Mouse (Mus musculus): Measurements from ENCODE around the gene Slc25a23. TPM values are rescaled to one million over a fixed set of nuclear protein-coding genes. Genes with fewer than 3 reads are reported as not detected.

Slc25a23 gene
- polyA plus RNA-seq, 1 experiment, result 8.8 TPM

DNA sequence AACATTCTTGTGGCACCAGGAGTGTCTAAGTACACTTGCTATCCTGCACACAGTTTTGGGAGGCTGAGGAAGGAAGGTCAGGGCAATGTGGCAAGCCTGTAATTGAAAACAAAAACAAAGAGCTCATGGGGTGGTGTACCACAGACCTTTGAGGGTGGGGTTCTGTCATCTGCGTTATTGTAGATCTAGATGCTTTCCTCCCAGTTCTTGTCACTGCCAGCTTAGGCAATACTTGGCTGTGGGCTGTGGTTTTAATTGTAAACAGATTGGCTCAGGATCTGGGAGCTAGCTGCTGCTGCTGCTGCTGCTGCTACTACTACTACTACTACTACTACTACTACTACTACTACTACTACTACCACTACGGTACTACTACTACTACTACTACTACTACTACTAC lies 42.6 kb upstream of the Slc25a23 start:
- no peaks in the 10 kb centered on the region for H3K36me3 ChIP-seq (ENCODE audit: control insufficient read depth, insufficient read depth, low read length)
- no peak overlapping the region for H3K27ac ChIP-seq (ENCODE audit: control insufficient read depth, insufficient read depth, low read depth, low read length)
- H3K4me1 ChIP-seq (ENCODE audit: control insufficient read depth, insufficient read depth, low read length), result peaks cover 9% of the 10 kb centered on the region
- H3K27me3 ChIP-seq (ENCODE audit: control insufficient read depth, insufficient read depth, low read length), result no peaks in the 10 kb centered on the region
- H3K4me3 ChIP-seq (ENCODE audit: control insufficient read depth, low read depth, low read length), result no peak overlapping the region
- TF ChIP-seq POLR2A (IDR thresholded peaks at IDR 0.05; ENCODE audit: control insufficient read depth, low read depth, low read length) (no peak), CTCF (IDR thresholded peaks at IDR 0.05; ENCODE audit: control insufficient read depth, insufficient read depth, insufficient replicate concordance, low read depth, low read length) (no peak)

DNA sequence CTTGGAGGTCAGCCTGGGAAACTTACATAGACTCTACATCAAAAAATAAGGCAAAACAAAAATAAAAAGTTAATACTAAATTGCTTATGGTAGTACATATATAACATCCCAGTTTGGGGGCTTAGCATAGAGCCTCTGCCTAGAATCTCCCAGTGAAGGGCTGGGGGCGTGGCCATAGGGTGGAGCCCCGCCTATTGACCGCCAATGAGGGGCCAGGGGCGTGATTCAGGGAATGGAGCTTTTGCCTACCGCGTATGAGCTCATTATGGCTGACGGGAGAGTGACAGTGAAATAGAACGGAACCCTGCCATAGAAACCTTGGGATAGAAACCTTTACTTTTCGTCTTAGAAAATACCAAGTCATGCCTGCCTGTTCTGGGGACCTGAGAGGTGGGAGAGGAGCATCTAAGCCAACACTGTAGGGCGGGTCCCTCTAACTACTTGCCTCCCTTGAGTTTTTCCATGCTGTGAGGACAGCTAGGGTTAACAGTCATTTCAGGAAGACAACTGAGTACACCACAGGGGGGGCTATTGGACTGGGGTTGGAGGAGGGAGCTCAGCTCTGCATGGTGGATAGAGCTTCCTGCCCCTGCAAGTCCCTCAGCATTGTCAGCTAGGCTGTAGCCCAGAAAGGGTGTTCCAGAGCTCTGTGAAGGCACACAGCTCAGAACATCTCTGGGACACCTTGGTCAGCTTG lies 40.1 kb upstream of the Slc25a23 start:
- H3K27me3 ChIP-seq (ENCODE audit: control insufficient read depth, insufficient read depth, low read length), result no peaks in the 10 kb centered on the region
- H3K4me3 ChIP-seq (ENCODE audit: control insufficient read depth, low read depth, low read length), result no peak overlapping the region
- H3K27ac ChIP-seq (ENCODE audit: control insufficient read depth, insufficient read depth, low read depth, low read length), result no peak overlapping the region

DNA sequence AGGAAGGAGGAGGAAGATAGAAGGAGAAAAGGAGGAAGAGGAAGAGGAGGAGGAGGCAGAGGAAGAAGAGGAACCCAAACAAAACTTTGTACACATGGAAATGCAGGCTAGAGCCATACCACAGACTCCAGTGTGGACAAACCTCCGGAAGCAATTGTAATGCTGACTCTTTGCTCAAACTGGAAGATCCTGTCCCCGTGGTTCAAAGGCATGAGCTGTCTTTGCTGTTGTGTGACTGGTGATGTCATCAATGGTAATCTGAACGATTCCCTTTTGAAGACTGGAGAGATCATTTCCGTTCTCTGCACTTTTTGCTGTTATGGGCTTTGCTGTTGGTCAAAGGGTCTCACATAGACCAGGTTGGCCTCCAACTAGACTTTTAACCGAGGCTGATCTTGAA lies 38.7 kb upstream of the Slc25a23 start:
- H3K27ac ChIP-seq (ENCODE audit: control insufficient read depth, insufficient read depth, low read depth, low read length), result no peak overlapping the region
- H3K27me3 ChIP-seq (ENCODE audit: control insufficient read depth, insufficient read depth, low read length), result no peaks in the 10 kb centered on the region
- no peak for TF ChIP-seq POLR2A (IDR thresholded peaks at IDR 0.05; ENCODE audit: control insufficient read depth, low read depth, low read length)
- TF ChIP-seq CTCF (IDR thresholded peaks at IDR 0.05; ENCODE audit: control insufficient read depth, insufficient read depth, insufficient replicate concordance, low read depth, low read length), result no peak
- H3K36me3 ChIP-seq (ENCODE audit: control insufficient read depth, insufficient read depth, low read length), result no peaks in the 10 kb centered on the region
- no peak overlapping the region for H3K4me3 ChIP-seq (ENCODE audit: control insufficient read depth, low read depth, low read length)
- peaks cover 7% of the 10 kb centered on the region for H3K4me1 ChIP-seq (ENCODE audit: control insufficient read depth, insufficient read depth, low read length)

More for the DNA sequence above, 40.1 kb upstream of the Slc25a23 start:
- TF ChIP-seq POLR2A (IDR thresholded peaks at IDR 0.05; ENCODE audit: control insufficient read depth, low read depth, low read length), result no peak
- TF ChIP-seq CTCF (IDR thresholded peaks at IDR 0.05; ENCODE audit: control insufficient read depth, insufficient read depth, insufficient replicate concordance, low read depth, low read length), result no peak
- Histone ChIP-seq H3K36me3 (ENCODE audit: control insufficient read depth, insufficient read depth, low read length) (no peaks in the 10 kb centered on the region), H3K4me1 (ENCODE audit: control insufficient read depth, insufficient read depth, low read length) (peaks cover 7% of the 10 kb centered on the region)

DNA sequence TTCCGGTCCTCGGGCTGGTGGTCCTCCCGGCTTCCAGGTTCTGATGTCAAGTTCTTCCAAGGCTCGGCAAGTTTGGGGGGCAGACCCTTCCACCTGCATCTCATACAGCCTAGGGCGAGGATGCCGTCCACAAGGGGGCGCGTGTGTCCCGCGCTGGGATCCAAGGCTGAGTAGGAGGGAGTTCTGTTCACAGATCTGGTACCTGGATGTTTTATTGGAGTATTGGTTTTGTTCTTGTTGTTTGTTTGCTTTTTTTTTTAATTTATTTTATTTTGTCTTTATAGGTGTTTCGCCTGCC lies 36.9 kb upstream of the Slc25a23 start:
- H3K27me3 ChIP-seq (ENCODE audit: control insufficient read depth, insufficient read depth, low read length), result no peaks in the 10 kb centered on the region
- peaks cover 7% of the 10 kb centered on the region for H3K4me1 ChIP-seq (ENCODE audit: control insufficient read depth, insufficient read depth, low read length)
- peak overlapping the region; percentile 6; the same call in 1 of the 2 replicates for H3K4me3 ChIP-seq (ENCODE audit: control insufficient read depth, low read depth, low read length)
- TF ChIP-seq POLR2A (IDR thresholded peaks at IDR 0.05; ENCODE audit: control insufficient read depth, low read depth, low read length) (no peak), CTCF (IDR thresholded peaks at IDR 0.05; ENCODE audit: control insufficient read depth, insufficient read depth, insufficient replicate concordance, low read depth, low read length) (peak; percentile 76)
- no peak overlapping the region for H3K27ac ChIP-seq (ENCODE audit: control insufficient read depth, insufficient read depth, low read depth, low read length)
- no peaks in the 10 kb centered on the region for H3K36me3 ChIP-seq (ENCODE audit: control insufficient read depth, insufficient read depth, low read length)

DNA sequence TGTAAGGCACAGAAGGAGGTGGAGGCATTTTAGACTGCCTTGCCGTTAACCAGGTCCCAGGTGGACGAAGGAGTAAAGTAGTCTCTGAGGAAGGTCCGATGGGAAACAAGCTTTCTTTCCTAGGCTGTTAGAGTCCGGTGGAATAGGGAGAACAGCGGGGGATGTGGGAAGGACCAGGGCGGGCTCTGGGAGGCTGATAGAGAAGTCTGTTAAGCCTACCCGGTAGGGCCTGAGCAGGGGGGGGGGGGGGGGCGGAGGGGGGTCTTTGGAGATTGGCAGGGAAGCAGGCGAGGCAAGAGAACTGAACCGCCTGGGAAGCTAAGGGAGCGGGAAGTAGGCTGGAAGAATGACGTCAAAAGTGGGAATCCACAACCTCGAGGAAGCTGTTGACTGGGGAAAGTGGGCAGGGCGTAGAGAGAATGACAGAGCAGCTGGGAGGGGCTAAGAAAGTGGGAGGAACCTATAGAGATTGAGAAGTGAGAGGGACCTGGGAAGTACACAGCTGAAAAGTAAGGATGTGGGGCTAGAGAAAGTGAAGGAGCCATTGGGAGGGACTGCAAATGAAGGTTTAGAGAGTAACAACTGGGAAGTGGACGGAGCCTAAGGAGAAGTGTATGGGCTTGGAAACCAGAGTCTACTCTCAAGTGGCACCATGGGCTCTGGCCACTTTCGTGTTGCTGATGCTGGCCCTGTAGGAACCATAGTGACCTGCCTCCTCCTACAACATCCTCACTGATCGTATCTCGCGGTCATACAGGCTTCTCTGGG lies 36.4 kb upstream of the Slc25a23 start:
- Histone ChIP-seq H3K36me3 (ENCODE audit: control insufficient read depth, insufficient read depth, low read length) (no peaks in the 10 kb centered on the region), H3K4me3 (ENCODE audit: control insufficient read depth, low read depth, low read length) (peak overlapping the region; percentile 6; the same call in 1 of the 2 replicates), H3K4me1 (ENCODE audit: control insufficient read depth, insufficient read depth, low read length) (peaks cover 7% of the 10 kb centered on the region), H3K27ac (ENCODE audit: control insufficient read depth, insufficient read depth, low read depth, low read length) (no peak overlapping the region), H3K27me3 (ENCODE audit: control insufficient read depth, insufficient read depth, low read length) (no peaks in the 10 kb centered on the region)
- TF ChIP-seq POLR2A (IDR thresholded peaks at IDR 0.05; ENCODE audit: control insufficient read depth, low read depth, low read length), result no peak
- no peak for TF ChIP-seq CTCF (IDR thresholded peaks at IDR 0.05; ENCODE audit: control insufficient read depth, insufficient read depth, insufficient replicate concordance, low read depth, low read length)

DNA sequence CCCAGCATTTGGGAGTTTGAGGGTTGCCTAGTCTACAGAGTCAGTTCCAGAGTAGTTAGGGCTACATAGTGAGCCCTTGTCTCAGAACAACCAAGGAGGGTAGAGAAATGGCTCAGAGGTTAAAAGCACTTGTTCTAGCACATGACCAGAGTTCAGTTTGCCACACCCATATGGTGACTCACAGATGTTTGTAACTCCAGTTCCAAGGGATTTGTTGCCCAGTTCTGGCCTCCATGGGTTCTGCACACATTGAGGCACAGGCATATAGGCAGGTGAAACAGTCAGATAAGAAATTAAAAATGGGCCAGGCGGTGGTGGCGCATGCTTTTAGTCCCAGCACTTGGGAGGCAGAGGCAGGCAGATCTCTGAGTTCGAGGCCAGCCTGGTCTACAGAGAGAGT lies 34.6 kb upstream of the Slc25a23 start:
- peaks cover 4% of the 10 kb centered on the region; the same call in 1 of the 2 replicates for H3K4me1 ChIP-seq (ENCODE audit: control insufficient read depth, insufficient read depth, low read length)
- no peak for TF ChIP-seq CTCF (IDR thresholded peaks at IDR 0.05; ENCODE audit: control insufficient read depth, insufficient read depth, insufficient replicate concordance, low read depth, low read length)
- no peaks in the 10 kb centered on the region for H3K36me3 ChIP-seq (ENCODE audit: control insufficient read depth, insufficient read depth, low read length)
- H3K27ac ChIP-seq (ENCODE audit: control insufficient read depth, insufficient read depth, low read depth, low read length), result no peak overlapping the region
- no peaks in the 10 kb centered on the region for H3K27me3 ChIP-seq (ENCODE audit: control insufficient read depth, insufficient read depth, low read length)
- H3K4me3 ChIP-seq (ENCODE audit: control insufficient read depth, low read depth, low read length), result no peak overlapping the region

DNA sequence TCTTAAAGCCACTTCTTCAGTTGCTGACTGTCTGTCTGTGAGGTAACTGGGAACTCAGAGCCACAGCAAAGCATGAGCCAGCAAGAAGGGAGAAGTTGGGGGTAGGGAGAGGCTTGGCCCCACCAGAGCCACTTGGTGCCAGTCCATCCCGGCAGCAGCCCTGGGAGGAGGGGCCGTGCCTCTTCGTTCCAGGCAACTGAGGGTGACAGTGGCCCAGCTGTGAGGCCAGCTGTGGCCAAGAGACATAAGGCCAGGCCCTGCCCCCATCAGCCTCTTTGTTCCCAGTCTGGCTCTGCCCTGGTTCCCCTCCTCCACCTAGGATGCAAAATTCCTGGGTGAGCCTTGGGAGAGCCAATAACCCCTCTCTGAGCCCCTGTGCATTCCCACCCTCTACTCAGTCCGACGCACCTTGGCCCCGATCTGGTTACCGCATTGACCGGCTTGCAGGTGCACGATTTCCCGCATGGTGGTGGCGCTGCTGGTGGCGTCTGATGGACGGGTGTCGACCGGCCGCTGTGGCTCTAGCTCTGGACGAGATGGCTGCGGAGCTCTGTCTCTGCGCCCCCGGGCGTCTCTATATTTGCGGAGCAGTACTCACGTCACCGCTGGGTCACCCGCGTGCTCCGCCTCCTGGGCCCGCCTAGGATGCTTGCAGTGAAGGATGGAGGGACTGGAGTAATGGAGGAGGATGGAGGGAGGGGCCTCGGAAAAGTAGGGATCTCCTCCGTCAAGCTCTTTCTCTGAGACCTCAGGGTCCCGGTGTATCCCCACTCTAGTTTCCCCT lies 27.6 kb upstream of the Slc25a23 start, which contains the start of gene Tubb4a:
TSS of gene Tubb4a (minus strand) at position 734 of the 784 bp plus-strand sequence.
- no peak within 1 kb of the TSS for H3K27ac ChIP-seq (ENCODE audit: control insufficient read depth, insufficient read depth, low read depth, low read length)
- H3K27me3 ChIP-seq (ENCODE audit: control insufficient read depth, insufficient read depth, low read length), result no peaks in the 10 kb centered on the region
- TF ChIP-seq POLR2A (IDR thresholded peaks at IDR 0.05; ENCODE audit: control insufficient read depth, low read depth, low read length) (no peak), CTCF (IDR thresholded peaks at IDR 0.05; ENCODE audit: control insufficient read depth, insufficient read depth, insufficient replicate concordance, low read depth, low read length) (no peak)
- H3K4me1 ChIP-seq (ENCODE audit: control insufficient read depth, insufficient read depth, low read length), result no peaks in the 10 kb centered on the region
- H3K4me3 ChIP-seq (ENCODE audit: control insufficient read depth, low read depth, low read length), result no peak within 1 kb of the TSS
- no peaks in the 10 kb centered on the region for H3K36me3 ChIP-seq (ENCODE audit: control insufficient read depth, insufficient read depth, low read length)
